In genomic region chrX:98701635-98702034, GRCm38 (mm10) we compare ENCODE assay signal across 8 mouse cellular contexts.
A peak's percentile ranks its signal among the peaks of the same experiment; 100 is the strongest.
DNase-seq lines count a peak whose midpoint lies in the region; ATAC-seq and TF ChIP-seq lines count a peak whose summit lies in the region.

No protein-coding gene starts in this region.

- H3K4me3 ChIP-seq in cerebellum, adult 2 months (replicated peaks; ENCODE audit: insufficient read depth, low read depth, low read length) = no peak overlapping the region
- no peak overlapping the region for H3K4me3 ChIP-seq in kidney, postnatal 0 days (replicated peaks; ENCODE audit: low read depth, low read length)
- H3K4me3 ChIP-seq in liver, embryonic 11.5 days (ENCODE audit: low read depth, low read length) = no peak overlapping the region
- H3K4me3 ChIP-seq in neural tube, embryonic 14.5 days (ENCODE audit: low read depth, low read length) = no peak overlapping the region

- WGBS in cerebellum, adult 2 months = 2% methylated on average over 4 of the region's 4 CpGs
- 21% methylated on average over 4 of the region's 4 CpGs for WGBS in kidney, postnatal 0 days
- 18% methylated on average over 4 of the region's 4 CpGs for WGBS in liver, embryonic 11.5 days
- WGBS in neural tube, embryonic 14.5 days = 20% methylated on average over 4 of the region's 4 CpGs

- TF ChIP-seq POLR2A in cerebellum, adult 2 months (IDR thresholded peaks at IDR 0.05; ENCODE audit: borderline replicate concordance, insufficient read depth, low read length) = no peak

- no peaks in the 10 kb centered on the region for H3K4me1 ChIP-seq in cerebellum, adult 2 months (ENCODE audit: control insufficient read depth, insufficient read depth, low read length)
- no peaks in the 10 kb centered on the region for H3K4me1 ChIP-seq in kidney, postnatal 0 days (replicated peaks; ENCODE audit: insufficient read depth, low read length)
- no peaks in the 10 kb centered on the region for H3K4me1 ChIP-seq in liver, embryonic 11.5 days (replicated peaks; ENCODE audit: control insufficient read depth, insufficient read depth, low read length)
- no peaks in the 10 kb centered on the region for H3K4me1 ChIP-seq in neural tube, embryonic 14.5 days (ENCODE audit: control insufficient read depth, insufficient read depth, low read length)

- no peak overlapping the region for H3K9ac ChIP-seq in kidney, postnatal 0 days (ENCODE audit: low read depth, low read length)
- no peak overlapping the region for H3K9ac ChIP-seq in liver, embryonic 11.5 days (ENCODE audit: low read depth, low read length)
- H3K9ac ChIP-seq in neural tube, embryonic 14.5 days (replicated peaks; ENCODE audit: low read depth, low read length) = no peak overlapping the region

- peak; percentile 42 for DNase-seq in A20 (ENCODE audit: low read depth, low spot score)
- DNase-seq in NIH3T3 (ENCODE audit: low read depth) = peak; percentile 79
- peak; percentile 56 to 57 for DNase-seq in cerebellum, adult 2 months
- peak; percentile 55 for DNase-seq in forelimb bud, embryonic 11.5 days (ENCODE audit: low read depth, low spot score)
- DNase-seq in kidney, postnatal 0 days (ENCODE audit: low spot score) = peak; percentile 62
- DNase-seq in liver, embryonic 11.5 days (ENCODE audit: low spot score) = peak; percentile 31
- DNase-seq in thymus, postnatal 14 days = peak; percentile 16

- TF ChIP-seq CTCF in cerebellum, adult 2 months (IDR thresholded peaks at IDR 0.05; ENCODE audit: borderline replicate concordance, insufficient read depth, low read depth, low read length) = peak; percentile 75
- peak; percentile 85 for TF ChIP-seq CTCF in kidney, postnatal 0 days (IDR thresholded peaks at IDR 0.05; ENCODE audit: low read depth)

- no peaks in the 10 kb centered on the region for H3K9me3 ChIP-seq in kidney, postnatal 0 days (replicated peaks; ENCODE audit: low read length)
- no peaks in the 10 kb centered on the region for H3K9me3 ChIP-seq in liver, embryonic 11.5 days (ENCODE audit: control insufficient read depth, low read length)
- no peaks in the 10 kb centered on the region for H3K9me3 ChIP-seq in neural tube, embryonic 14.5 days (ENCODE audit: control insufficient read depth, low read length)

- no peaks in the 10 kb centered on the region for H3K36me3 ChIP-seq in kidney, postnatal 0 days (ENCODE audit: insufficient read depth, low read length)
- no peaks in the 10 kb centered on the region for H3K36me3 ChIP-seq in liver, embryonic 11.5 days (ENCODE audit: control insufficient read depth, insufficient read depth, low read length)
- H3K36me3 ChIP-seq in neural tube, embryonic 14.5 days (ENCODE audit: control insufficient read depth, insufficient read depth, low read length) = no peaks in the 10 kb centered on the region

- H3K27ac ChIP-seq in cerebellum, adult 2 months (ENCODE audit: insufficient read depth, low read length) = no peak overlapping the region
- no peak overlapping the region for H3K27ac ChIP-seq in kidney, postnatal 0 days
- no peak overlapping the region for H3K27ac ChIP-seq in liver, embryonic 11.5 days (ENCODE audit: low read depth, low read length)
- H3K27ac ChIP-seq in neural tube, embryonic 14.5 days (ENCODE audit: low read depth, low read length) = no peak overlapping the region

- 0 out of 2 replicates have a peak, but pooled peaks have one; percentile 13 for ATAC-seq in kidney, postnatal 0 days (replicated peaks; ENCODE audit: low FRiP score, low read depth)
- no peak for ATAC-seq in liver, embryonic 11.5 days (replicated peaks; ENCODE audit: low FRiP score)
- peak; percentile 68; the same call in 1 of the 2 replicates for ATAC-seq in neural tube, embryonic 14.5 days (ENCODE audit: low read depth)

- no peak overlapping the region for H3K4me2 ChIP-seq in kidney, postnatal 0 days (ENCODE audit: low read length)
- no peak overlapping the region for H3K4me2 ChIP-seq in liver, embryonic 11.5 days
- no peak overlapping the region for H3K4me2 ChIP-seq in neural tube, embryonic 14.5 days (ENCODE audit: low read depth, low read length)

- no peaks in the 10 kb centered on the region for H3K27me3 ChIP-seq in cerebellum, adult 2 months (ENCODE audit: control insufficient read depth, insufficient read depth, low read length)
- H3K27me3 ChIP-seq in kidney, postnatal 0 days (ENCODE audit: insufficient read depth, low read length) = no peaks in the 10 kb centered on the region
- no peaks in the 10 kb centered on the region for H3K27me3 ChIP-seq in liver, embryonic 11.5 days (replicated peaks; ENCODE audit: control insufficient read depth, insufficient read depth, low read length)
- no peaks in the 10 kb centered on the region for H3K27me3 ChIP-seq in neural tube, embryonic 14.5 days (ENCODE audit: control insufficient read depth, insufficient read depth, low read length)

Comparison
In these comparisons a context has a peak if more than half of its experiments do, and no peak if none do; other contexts are left out.
1. DNase-seq: peak in every context shown above with its lines; median percentile 79 in NIH3T3; 62 in kidney, postnatal 0 days; 56 in cerebellum, adult 2 months; 55 in forelimb bud, embryonic 11.5 days; 42 in A20; 31 in liver, embryonic 11.5 days; 16 in thymus, postnatal 14 days.